Mouse (Mus musculus): ENCODE measurements at regions not wholly inside any gene's neighbourhood (a gene's known extent, or its start where the extent isn't known, plus 50 kb on each side); places are given as distances from the start of the nearest gene placed in this dataset.
A peak's percentile ranks its signal among the peaks of the same experiment; 100 is the strongest.

DNA sequence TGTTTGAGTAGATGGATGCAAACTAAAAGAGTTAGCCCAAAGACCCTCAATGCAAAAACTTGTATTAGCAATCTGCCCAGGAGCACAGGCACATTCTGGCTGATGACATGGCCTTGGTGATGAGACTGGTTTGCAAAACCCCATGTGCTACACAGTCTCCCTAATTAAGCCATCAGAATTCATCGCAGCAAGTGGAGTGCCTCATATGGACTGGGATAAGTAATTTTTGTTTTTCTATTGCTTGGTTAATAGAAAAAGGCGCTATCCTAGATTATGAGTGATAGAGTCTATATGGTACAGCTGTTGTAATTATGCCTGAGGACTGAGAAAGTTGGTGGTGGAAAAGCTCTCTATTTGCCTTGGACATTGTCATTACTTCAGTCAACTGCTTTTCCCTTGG is 155.2 kb upstream of the Robo1 start:
- H3K36me3 ChIP-seq (ENCODE audit: control insufficient read depth, insufficient read depth, low read length), result no peaks in the 10 kb centered on the region
- H3K9ac ChIP-seq (ENCODE audit: low read depth, low read length), result no peak overlapping the region
- whole genome bisulfite sequencing, result 90% methylated on average over 2 of the region's 2 CpGs
- ATAC-seq (ENCODE audit: low read depth), result no peak
- no peak overlapping the region for H3K4me2 ChIP-seq (ENCODE audit: low read depth, low read length)
- no peak overlapping the region for H3K27ac ChIP-seq (replicated peaks; ENCODE audit: low read depth, low read length)
- H3K4me1 ChIP-seq (ENCODE audit: control insufficient read depth, insufficient read depth, low read length), result no peaks in the 10 kb centered on the region
- H3K27me3 ChIP-seq (replicated peaks; ENCODE audit: control insufficient read depth, insufficient read depth, low read length), result no peaks in the 10 kb centered on the region
- no peaks in the 10 kb centered on the region for H3K9me3 ChIP-seq (ENCODE audit: control insufficient read depth, low read length)
- H3K4me3 ChIP-seq (ENCODE audit: low read depth, low read length), result no peak overlapping the region
- no peak for DNase-seq (ENCODE audit: low spot score)

DNA sequence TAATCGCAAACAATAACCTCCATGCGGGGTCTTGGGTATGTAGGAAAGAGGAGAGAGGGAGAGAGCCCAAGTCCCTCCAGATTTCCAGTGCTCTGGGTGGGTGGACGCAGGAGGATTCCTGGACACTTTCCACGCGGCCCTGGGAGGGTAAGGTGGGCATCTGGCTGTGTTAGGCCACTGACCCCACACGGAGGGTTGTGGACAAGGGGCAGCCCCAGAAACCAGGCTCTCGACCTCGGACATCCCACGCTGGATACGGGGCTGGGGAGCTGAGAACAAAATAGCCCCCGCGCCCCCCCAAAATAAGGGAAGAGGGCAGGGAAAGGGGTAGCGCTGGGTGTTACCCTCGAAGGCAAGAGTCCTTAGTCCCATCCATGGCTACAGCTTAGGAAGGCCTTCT is 150.2 kb upstream of the Robo1 start:
- Histone ChIP-seq H3K9ac (ENCODE audit: low read depth, low read length) (no peak overlapping the region), H3K4me2 (ENCODE audit: low read depth, low read length) (no peak overlapping the region), H3K36me3 (ENCODE audit: control insufficient read depth, insufficient read depth, low read length) (no peaks in the 10 kb centered on the region), H3K27ac (replicated peaks; ENCODE audit: low read depth, low read length) (no peak overlapping the region), H3K4me1 (ENCODE audit: control insufficient read depth, insufficient read depth, low read length) (no peaks in the 10 kb centered on the region), H3K4me3 (ENCODE audit: low read depth, low read length) (no peak overlapping the region), H3K27me3 (replicated peaks; ENCODE audit: control insufficient read depth, insufficient read depth, low read length) (no peaks in the 10 kb centered on the region), H3K9me3 (ENCODE audit: control insufficient read depth, low read length) (no peaks in the 10 kb centered on the region)
- ATAC-seq (ENCODE audit: low read depth) (no peak), DNase-seq (ENCODE audit: low spot score) (no peak)
- 88% methylated on average over 14 of the region's 14 CpGs for WGBS

DNA sequence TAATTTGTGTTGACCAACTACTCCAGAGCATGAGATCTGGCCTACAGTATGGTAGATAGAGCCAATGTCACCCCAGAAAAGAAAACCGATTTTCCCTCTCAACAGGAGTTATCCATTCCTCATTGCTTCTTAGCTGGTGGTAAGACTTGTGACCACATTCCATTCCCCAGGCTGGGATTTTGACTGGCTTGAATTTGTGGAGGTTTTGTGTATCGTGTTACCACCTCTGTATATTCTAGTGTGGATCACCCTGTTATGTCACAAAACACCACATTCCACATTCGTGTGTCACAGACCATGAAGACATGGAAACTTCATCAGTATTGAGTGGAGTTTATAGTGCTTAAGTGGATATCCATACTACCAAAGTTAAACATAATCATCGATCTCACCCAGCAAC is 148.7 kb upstream of the Robo1 start:
- Histone ChIP-seq H3K36me3 (ENCODE audit: control insufficient read depth, insufficient read depth, low read length) (no peaks in the 10 kb centered on the region), H3K4me2 (ENCODE audit: low read depth, low read length) (no peak overlapping the region), H3K9me3 (ENCODE audit: control insufficient read depth, low read length) (no peaks in the 10 kb centered on the region), H3K9ac (ENCODE audit: low read depth, low read length) (no peak overlapping the region), H3K4me3 (ENCODE audit: low read depth, low read length) (no peak overlapping the region), H3K4me1 (ENCODE audit: control insufficient read depth, insufficient read depth, low read length) (no peaks in the 10 kb centered on the region), H3K27me3 (replicated peaks; ENCODE audit: control insufficient read depth, insufficient read depth, low read length) (no peaks in the 10 kb centered on the region), H3K27ac (replicated peaks; ENCODE audit: low read depth, low read length) (no peak overlapping the region)
- ATAC-seq (ENCODE audit: low read depth) (no peak), DNase-seq (ENCODE audit: low spot score) (no peak)
- 63% methylated on average over 4 of the region's 4 CpGs for WGBS

DNA sequence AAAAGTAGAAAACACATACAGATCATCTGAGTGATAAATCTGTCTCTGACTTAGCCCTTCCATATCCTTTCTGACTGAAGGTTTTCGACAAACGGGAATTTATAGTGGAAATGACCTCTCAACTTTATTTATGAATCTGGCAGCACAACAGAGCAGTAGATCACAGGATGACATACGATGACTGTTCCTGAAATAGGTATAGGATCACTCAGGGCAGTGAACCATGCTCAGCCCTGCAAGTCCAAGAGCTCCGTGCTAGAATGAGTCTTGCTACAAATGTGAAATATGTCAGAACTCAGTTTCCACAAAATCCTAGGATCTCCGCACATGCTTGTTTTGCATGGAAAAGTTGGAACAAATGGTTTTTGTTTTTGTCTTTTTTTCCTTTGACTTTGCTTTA is 132.4 kb upstream of the Robo1 start:
- no peak for DNase-seq (ENCODE audit: low spot score)
- no peaks in the 10 kb centered on the region for H3K9me3 ChIP-seq (ENCODE audit: control insufficient read depth, low read length)
- H3K4me3 ChIP-seq (ENCODE audit: low read depth, low read length), result no peak overlapping the region
- ATAC-seq (ENCODE audit: low read depth), result no peak
- no peaks in the 10 kb centered on the region for H3K27me3 ChIP-seq (replicated peaks; ENCODE audit: control insufficient read depth, insufficient read depth, low read length)
- H3K4me2 ChIP-seq (ENCODE audit: low read depth, low read length), result no peak overlapping the region
- no peaks in the 10 kb centered on the region for H3K4me1 ChIP-seq (ENCODE audit: control insufficient read depth, insufficient read depth, low read length)
- no peak overlapping the region for H3K9ac ChIP-seq (ENCODE audit: low read depth, low read length)
- H3K36me3 ChIP-seq (ENCODE audit: control insufficient read depth, insufficient read depth, low read length), result no peaks in the 10 kb centered on the region
- 88% methylated on average over 5 of the region's 5 CpGs for WGBS
- H3K27ac ChIP-seq (replicated peaks; ENCODE audit: low read depth, low read length), result no peak overlapping the region

DNA sequence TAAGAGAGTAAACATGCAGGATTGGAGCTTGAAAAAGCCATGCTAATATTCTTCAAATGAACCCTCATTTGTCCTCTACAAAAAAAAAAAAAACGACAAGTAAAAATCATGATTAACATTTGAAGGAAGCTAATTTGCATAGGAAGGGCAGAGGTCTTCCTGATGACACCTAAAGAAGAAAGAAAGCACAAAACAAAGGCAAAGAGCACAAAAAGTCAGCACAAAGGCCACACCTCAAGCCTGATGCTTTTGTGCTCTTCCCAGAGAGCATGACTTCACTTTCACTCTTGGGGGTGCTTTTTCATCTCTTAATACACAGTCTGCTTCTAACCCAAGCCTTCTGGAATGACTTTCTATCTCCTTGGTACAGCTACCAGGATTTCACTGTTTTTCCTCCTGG is 113.8 kb upstream of the Robo1 start:
- H3K4me3 ChIP-seq (ENCODE audit: low read depth, low read length), result no peak overlapping the region
- ATAC-seq (ENCODE audit: low read depth), result no peak
- H3K4me1 ChIP-seq (ENCODE audit: control insufficient read depth, insufficient read depth, low read length), result no peaks in the 10 kb centered on the region
- WGBS, result 0% methylated on average over 1 of the region's 1 CpGs
- no peaks in the 10 kb centered on the region for H3K36me3 ChIP-seq (ENCODE audit: control insufficient read depth, insufficient read depth, low read length)
- no peak overlapping the region for H3K9ac ChIP-seq (ENCODE audit: low read depth, low read length)
- DNase-seq (ENCODE audit: low spot score), result no peak
- no peaks in the 10 kb centered on the region for H3K27me3 ChIP-seq (replicated peaks; ENCODE audit: control insufficient read depth, insufficient read depth, low read length)
- no peak overlapping the region for H3K4me2 ChIP-seq (ENCODE audit: low read depth, low read length)
- H3K27ac ChIP-seq (replicated peaks; ENCODE audit: low read depth, low read length), result no peak overlapping the region
- no peaks in the 10 kb centered on the region for H3K9me3 ChIP-seq (ENCODE audit: control insufficient read depth, low read length)

DNA sequence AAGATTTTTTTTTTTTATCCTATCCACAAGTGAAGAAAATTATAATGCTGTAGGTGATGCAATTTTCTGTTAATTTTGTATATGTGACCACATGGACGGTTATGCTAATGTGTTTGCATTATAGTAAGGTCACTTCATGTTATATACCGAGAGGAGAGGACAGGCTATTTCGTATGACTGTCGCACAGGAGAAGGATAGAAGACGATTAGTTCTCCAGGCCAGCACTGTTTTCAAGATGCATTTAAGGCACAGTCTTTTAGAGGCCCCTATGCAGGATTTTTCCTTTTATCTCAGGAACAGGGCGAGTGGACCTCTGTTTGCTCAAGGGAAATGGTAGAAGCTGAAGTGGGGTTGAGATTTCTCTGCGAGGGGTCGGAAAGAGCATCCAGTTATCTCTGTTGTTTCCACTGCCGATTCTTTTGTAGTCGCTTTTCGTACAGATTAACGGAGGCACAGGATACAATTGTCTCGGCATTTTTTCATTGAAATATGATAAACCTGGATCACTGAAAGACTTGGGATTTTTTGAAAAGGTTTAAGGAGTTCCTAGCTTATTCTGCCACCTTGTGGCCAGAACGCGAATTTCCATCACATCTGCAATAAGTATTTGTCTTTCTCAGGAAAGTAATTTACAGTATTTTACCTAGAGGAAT is 92.6 kb upstream of the Robo1 start:
- DNase-seq (ENCODE audit: low spot score) (peak; percentile 81), ATAC-seq (ENCODE audit: low read depth) (no peak)
- Histone ChIP-seq H3K4me3 (ENCODE audit: low read depth, low read length) (peak overlapping the region; percentile 26), H3K9me3 (ENCODE audit: control insufficient read depth, low read length) (no peaks in the 10 kb centered on the region), H3K9ac (ENCODE audit: low read depth, low read length) (peak overlapping the region; percentile 37), H3K36me3 (ENCODE audit: control insufficient read depth, insufficient read depth, low read length) (no peaks in the 10 kb centered on the region), H3K27ac (replicated peaks; ENCODE audit: low read depth, low read length) (no peak overlapping the region), H3K4me1 (ENCODE audit: control insufficient read depth, insufficient read depth, low read length) (no peaks in the 10 kb centered on the region), H3K27me3 (replicated peaks; ENCODE audit: control insufficient read depth, insufficient read depth, low read length) (no peaks in the 10 kb centered on the region), H3K4me2 (ENCODE audit: low read depth, low read length) (peak overlapping the region; percentile 54)
- WGBS, result 32% methylated on average over 15 of the region's 15 CpGs

DNA sequence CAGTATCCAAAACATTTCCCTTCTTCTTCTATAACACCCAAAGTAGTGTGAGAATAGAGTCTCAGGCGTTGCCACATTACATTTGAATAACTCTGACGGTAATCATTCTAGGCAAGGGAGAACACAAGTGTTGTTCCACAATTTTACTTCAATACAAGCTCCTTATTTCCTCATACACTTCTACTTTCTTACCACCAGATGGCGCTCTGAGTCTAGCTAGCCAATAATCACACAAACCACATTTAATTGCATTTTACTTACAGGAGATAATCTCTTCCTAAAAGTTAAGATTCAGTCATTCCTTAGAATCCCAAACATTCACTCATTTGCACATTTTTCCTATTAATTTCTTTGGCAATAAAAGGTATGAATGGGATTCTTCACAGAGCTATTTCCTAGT is 90.1 kb upstream of the Robo1 start:
- peak; percentile 56 for DNase-seq (ENCODE audit: low spot score)
- no peak for ATAC-seq (ENCODE audit: low read depth)

DNA sequence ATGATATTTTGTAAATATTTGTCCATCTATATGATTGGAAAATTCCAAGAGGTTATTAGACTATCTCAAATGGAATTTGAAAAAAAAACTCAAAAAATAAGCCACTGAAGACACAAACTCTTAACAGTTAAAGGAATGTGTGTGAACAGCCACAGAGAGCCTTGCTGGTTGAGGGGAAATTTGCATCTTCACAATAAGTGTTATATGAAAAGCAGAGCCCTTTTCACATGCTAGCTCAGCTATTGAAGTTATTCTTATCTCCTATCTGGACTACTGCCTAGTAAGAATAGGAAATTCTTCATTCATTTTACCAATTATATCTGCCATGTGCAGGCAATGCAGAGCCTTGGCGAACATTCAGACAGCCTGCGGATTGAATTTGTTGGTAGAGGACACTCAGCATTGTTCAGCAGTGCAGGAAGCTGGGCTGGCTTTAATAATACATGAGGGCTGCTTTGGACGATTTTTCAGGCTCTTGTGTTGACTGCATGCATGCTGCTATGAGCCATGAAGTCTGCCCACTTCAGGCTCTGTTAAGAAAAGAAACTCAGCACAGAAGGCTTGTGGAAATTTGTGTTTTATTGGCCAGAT is 86.1 kb upstream of the Robo1 start:
- no peaks in the 10 kb centered on the region for H3K27me3 ChIP-seq (replicated peaks; ENCODE audit: control insufficient read depth, insufficient read depth, low read length)
- H3K36me3 ChIP-seq (ENCODE audit: control insufficient read depth, insufficient read depth, low read length), result no peaks in the 10 kb centered on the region
- H3K4me2 ChIP-seq (ENCODE audit: low read depth, low read length), result no peak overlapping the region
- DNase-seq (ENCODE audit: low spot score) (peak; percentile 74), ATAC-seq (ENCODE audit: low read depth) (no peak)
- H3K4me1 ChIP-seq (ENCODE audit: control insufficient read depth, insufficient read depth, low read length), result no peaks in the 10 kb centered on the region
- no peak overlapping the region for H3K4me3 ChIP-seq (ENCODE audit: low read depth, low read length)
- WGBS, result 32% methylated on average over 3 of the region's 3 CpGs
- no peak overlapping the region; the same call in 1 of the 2 replicates for H3K27ac ChIP-seq (replicated peaks; ENCODE audit: low read depth, low read length)
- no peaks in the 10 kb centered on the region for H3K9me3 ChIP-seq (ENCODE audit: control insufficient read depth, low read length)
- no peak overlapping the region for H3K9ac ChIP-seq (ENCODE audit: low read depth, low read length)

More for the DNA sequence above, 90.1 kb upstream of the Robo1 start:
- Histone ChIP-seq H3K4me1 (ENCODE audit: control insufficient read depth, insufficient read depth, low read length) (no peaks in the 10 kb centered on the region), H3K4me2 (ENCODE audit: low read depth, low read length) (no peak overlapping the region), H3K27ac (replicated peaks; ENCODE audit: low read depth, low read length) (no peak overlapping the region), H3K9ac (ENCODE audit: low read depth, low read length) (no peak overlapping the region), H3K4me3 (ENCODE audit: low read depth, low read length) (no peak overlapping the region), H3K9me3 (ENCODE audit: control insufficient read depth, low read length) (no peaks in the 10 kb centered on the region), H3K36me3 (ENCODE audit: control insufficient read depth, insufficient read depth, low read length) (no peaks in the 10 kb centered on the region), H3K27me3 (replicated peaks; ENCODE audit: control insufficient read depth, insufficient read depth, low read length) (no peaks in the 10 kb centered on the region)
- 1% methylated on average over 3 of the region's 3 CpGs for WGBS

DNA sequence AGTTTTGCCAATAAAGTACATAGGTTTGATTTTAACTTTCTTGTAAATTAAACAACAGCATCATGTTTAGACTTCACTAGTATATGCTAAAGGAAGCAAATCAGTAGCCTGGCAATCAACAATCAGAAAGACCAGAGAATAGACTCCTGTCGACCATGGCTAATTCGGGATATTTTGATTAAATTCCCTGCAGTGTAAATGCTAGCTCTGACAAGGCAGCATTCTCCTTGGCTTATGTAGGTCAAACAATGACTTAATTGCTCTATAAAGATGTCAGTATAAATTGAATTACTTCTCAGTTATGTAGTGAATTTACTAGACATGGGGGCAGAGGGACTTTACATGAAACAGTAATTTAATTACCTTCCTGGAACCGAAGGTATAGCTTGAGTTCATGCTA is 84.2 kb upstream of the Robo1 start:
- H3K36me3 ChIP-seq (ENCODE audit: control insufficient read depth, insufficient read depth, low read length), result no peaks in the 10 kb centered on the region
- peak; percentile 17 for DNase-seq (ENCODE audit: low spot score)
- no peak overlapping the region for H3K4me3 ChIP-seq (ENCODE audit: low read depth, low read length)
- no peaks in the 10 kb centered on the region for H3K4me1 ChIP-seq (ENCODE audit: control insufficient read depth, insufficient read depth, low read length)
- no peaks in the 10 kb centered on the region for H3K9me3 ChIP-seq (ENCODE audit: control insufficient read depth, low read length)
- no peak overlapping the region for H3K4me2 ChIP-seq (ENCODE audit: low read depth, low read length)
- H3K9ac ChIP-seq (ENCODE audit: low read depth, low read length), result no peak overlapping the region
- H3K27ac ChIP-seq (replicated peaks; ENCODE audit: low read depth, low read length), result no peak overlapping the region
- ATAC-seq (ENCODE audit: low read depth), result peak; percentile 44; the same call in 1 of the 2 replicates
- no peaks in the 10 kb centered on the region for H3K27me3 ChIP-seq (replicated peaks; ENCODE audit: control insufficient read depth, insufficient read depth, low read length)
- WGBS, result 47% methylated on average over 3 of the region's 3 CpGs
